Mouse (Mus musculus): ENCODE data around the gene Fam219a. TPM values are rescaled to one million over a fixed set of nuclear protein-coding genes. Genes with fewer than 3 reads are reported as not detected.

Fam219a gene
- total RNA-seq (2015; ENCODE audit: low replicate concordance) (1.5 TPM in 2 replicates), total RNA-seq (2017; ENCODE audit: low replicate concordance) (0.26 and 1.3 TPM in 2 replicates)

DNA sequence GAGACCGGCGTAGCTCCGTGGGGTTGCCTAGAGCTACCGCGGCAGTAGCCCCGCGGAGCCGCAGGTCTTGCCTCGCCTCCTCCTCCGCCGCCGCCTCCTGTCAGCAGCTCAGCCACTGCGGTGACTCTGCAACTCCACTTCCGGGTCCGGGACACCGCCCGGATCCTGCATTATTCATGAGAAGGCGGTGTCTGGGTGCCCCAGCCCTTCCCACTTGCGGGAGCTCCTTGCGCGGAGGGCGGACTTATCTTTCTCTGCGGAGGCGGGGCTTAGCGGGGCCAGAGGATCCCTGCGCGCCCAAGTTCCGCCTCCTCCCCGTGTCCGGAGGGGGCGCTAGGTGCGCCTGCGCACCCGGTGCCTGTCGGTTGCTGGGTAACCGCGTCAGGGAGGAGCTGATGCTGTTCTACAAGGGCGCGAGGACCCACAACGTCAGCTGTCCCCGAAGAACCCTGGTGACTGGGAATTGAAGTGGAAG, at the start of gene Fam219a, which contains the start of gene Dnaic1:
Gene Fam219a (minus strand): TSS at position 128 of the 475 bp plus-strand sequence.
Gene Dnaic1 (plus strand): TSS at position 365 of the 475 bp plus-strand sequence.
- peak; percentile 97 for ATAC-seq (replicated peaks; ENCODE audit: low FRiP score, poor library complexity, severe bottlenecking)

- no peak for ATAC-seq (replicated peaks; ENCODE audit: low FRiP score, poor library complexity, severe bottlenecking)
These were observed 46.6 kb upstream of the Fam219a start for GRCm38 (mm10) chr4:41615661-41616599.

DNA sequence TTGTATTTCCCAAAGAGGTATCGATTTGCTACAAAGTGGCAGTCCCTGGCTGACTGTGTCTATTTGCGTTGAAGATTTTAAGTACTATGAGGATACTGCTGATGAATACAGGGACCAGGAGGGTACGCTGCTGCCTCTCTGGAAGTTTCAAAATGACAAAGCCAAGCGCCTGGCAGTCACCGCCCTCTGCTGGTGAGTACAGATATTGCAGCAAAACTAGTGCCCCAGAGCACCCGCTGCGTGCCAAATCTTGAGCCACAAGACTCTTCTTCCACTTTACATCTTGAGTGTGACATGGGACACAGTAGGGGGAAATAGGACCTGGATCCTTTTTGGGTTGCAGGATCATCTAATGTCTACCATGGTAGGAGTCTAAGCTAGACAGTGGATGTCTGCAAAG, 44.8 kb upstream of the Fam219a start:
- 0 out of 2 replicates have a peak, but pooled peaks have one; percentile 57 for ATAC-seq (replicated peaks; ENCODE audit: low FRiP score, poor library complexity, severe bottlenecking)

- ATAC-seq (replicated peaks; ENCODE audit: low FRiP score, poor library complexity, severe bottlenecking): no peak
These were observed 42.8 kb upstream of the Fam219a start for GRCm38 (mm10) chr4:41612166-41612565.

- no peak for ATAC-seq (replicated peaks; ENCODE audit: low FRiP score, poor library complexity, severe bottlenecking)
These were observed 41.2 kb upstream of the Fam219a start for GRCm38 (mm10) chr4:41610594-41610980.

DNA sequence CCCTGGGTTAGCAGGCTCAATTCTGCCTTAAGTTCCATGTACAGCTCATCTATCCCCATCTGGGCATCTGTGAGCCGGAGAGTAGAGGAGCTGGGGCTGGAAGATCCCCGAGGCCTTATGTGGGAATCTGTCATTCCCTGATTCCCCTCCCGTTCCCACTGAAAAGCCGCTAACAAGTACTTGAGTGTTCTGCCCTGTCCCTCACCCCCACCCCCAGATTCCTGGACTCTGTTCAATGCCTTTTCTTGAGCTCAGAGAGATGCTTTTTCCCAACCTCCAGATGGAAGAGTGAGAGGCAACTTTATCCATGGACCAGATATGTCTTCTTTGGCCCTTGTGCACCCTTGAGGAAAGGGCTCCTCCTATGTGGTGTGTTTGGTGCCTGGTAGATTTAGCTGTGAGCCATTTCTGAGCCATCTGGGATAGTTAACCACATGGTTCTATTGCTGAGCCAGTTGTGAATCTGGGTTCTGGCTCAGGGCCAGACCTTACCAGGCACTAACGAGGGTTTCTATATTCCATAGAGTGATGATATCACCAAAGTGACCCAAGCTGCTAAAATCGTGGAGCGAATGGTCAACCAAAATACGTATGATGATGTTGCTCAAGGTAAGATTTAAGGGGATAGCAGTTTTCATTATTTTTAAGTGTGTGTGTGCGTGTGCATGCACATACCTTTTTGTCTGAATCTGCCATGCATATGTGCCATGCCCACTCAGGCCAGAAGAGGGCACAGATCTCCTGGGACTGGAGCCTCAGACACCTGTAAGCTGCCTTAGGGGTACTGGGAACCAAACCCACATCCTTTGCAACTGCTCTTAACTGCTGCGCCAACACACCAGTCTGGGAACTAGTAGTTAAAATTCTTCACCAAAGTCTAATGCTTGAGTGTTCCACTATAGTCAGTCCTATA, 40.6 kb upstream of the Fam219a start:
- ATAC-seq (replicated peaks; ENCODE audit: low FRiP score, poor library complexity, severe bottlenecking): no peak

GRCm38 (mm10) chr4:41606784-41607183, 37.4 kb upstream of the Fam219a start:
- no peak for ATAC-seq (replicated peaks; ENCODE audit: low FRiP score, poor library complexity, severe bottlenecking)

DNA sequence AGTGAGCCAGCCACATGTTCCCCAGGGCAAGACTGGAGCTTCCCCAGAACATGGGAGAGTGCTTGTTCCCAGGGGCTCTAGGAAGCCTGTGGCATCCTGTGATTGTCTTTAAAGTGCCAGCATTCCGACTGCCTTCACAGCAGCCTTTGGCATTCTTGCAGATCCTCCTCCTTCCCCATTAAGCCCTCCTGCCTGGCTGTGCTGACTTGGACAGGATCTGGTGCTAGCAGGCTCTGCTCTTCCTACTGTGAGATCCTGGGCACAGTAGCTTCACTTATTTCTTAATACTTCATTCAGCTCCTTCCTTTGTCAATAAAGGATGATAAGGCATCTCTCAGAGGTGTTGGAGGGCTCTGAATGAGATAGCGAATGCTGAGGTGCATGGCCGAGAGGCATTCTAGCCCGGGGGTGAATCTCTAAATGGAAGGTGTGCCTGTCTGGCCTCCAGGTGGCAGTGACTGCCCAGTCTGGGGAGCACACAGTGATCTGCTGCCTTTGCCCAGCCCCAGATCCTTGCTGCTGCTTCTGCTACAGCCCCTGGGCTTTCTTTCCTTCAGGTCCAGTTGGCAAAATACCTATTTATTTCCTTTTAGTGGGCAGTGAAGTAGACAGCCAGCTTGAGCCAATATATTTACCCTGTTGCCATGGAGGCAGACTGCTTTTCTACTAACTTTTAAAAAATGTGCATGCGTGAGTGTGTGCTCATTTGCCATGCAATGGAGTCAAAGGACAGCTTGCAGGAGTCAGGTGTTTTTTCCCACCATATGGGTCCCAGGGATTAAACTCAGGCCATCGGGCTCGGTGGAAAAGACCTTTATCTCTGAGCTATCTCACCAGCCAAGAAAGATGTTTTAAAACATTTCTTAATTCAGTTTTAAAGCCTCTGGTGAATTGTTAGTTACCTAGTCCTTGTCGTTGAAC, 35.4 kb upstream of the Fam219a start:
- ATAC-seq (replicated peaks; ENCODE audit: low FRiP score, poor library complexity, severe bottlenecking): no peak

DNA sequence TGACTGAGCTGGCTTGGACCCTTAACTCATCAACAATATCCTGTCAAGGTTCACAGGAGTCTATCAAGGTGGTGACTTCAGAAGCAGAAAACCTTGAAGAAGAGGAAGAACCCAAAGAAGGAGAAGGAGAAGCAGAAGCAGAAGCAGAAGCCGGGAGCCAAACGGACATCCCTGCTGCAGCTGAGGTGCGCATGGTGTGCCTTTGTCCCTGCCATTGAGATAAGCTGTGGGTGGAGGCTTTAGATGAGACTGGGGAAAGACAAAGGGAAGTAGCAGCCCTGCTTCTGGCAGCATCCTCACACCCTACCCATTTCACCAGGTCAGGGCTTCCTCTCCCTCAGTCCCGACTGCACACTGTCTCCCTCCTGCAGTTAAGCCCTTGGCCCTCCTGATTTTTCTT, 33.5 kb upstream of the Fam219a start:
- ATAC-seq (replicated peaks; ENCODE audit: low FRiP score, poor library complexity, severe bottlenecking): no peak

- ATAC-seq (replicated peaks; ENCODE audit: low FRiP score, poor library complexity, severe bottlenecking): no peak
These were observed 14.0 kb upstream of the Fam219a start for GRCm38 (mm10) chr4:41583353-41583752.

GRCm38 (mm10) chr4:41575914-41576313, 6.6 kb upstream of the Fam219a start:
- ATAC-seq (replicated peaks; ENCODE audit: low FRiP score, poor library complexity, severe bottlenecking): no peak

GRCm38 (mm10) chr4:41573492-41573891, 4.2 kb upstream of the Fam219a start:
- ATAC-seq (replicated peaks; ENCODE audit: low FRiP score, poor library complexity, severe bottlenecking): no peak

GRCm38 (mm10) chr4:41571490-41571889, 2.2 kb upstream of the Fam219a start:
- ATAC-seq (replicated peaks; ENCODE audit: low FRiP score, poor library complexity, severe bottlenecking): no peak

- no peak for ATAC-seq (replicated peaks; ENCODE audit: low FRiP score, poor library complexity, severe bottlenecking)
These were observed 492 bp downstream of the Fam219a start for GRCm38 (mm10) chr4:41568682-41569410.

GRCm38 (mm10) chr4:41568239-41568638, 1.1 kb downstream of the Fam219a start:
- ATAC-seq (replicated peaks; ENCODE audit: low FRiP score, poor library complexity, severe bottlenecking): no peak

DNA sequence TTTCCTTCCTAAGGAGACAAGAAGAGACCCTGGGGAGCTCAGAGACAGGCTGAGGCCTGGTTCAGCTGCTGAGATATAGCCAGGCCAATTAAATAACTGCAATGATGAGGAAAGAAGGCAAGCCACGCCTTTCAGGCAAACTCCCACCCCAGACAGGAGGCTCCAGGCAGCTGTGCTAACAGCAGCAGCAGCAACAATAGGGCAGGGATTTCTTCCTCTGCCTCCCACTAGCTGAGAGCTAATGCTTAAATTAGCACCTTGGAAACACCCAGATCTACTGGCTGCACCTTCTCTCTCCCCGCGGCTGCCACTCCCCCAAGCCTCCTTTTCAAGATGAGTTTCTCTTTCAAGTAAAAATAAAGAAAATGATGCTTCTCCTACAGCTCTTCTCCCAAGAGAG, 3.2 kb downstream of the Fam219a start:
- ATAC-seq (replicated peaks; ENCODE audit: low FRiP score, poor library complexity, severe bottlenecking): no peak

DNA sequence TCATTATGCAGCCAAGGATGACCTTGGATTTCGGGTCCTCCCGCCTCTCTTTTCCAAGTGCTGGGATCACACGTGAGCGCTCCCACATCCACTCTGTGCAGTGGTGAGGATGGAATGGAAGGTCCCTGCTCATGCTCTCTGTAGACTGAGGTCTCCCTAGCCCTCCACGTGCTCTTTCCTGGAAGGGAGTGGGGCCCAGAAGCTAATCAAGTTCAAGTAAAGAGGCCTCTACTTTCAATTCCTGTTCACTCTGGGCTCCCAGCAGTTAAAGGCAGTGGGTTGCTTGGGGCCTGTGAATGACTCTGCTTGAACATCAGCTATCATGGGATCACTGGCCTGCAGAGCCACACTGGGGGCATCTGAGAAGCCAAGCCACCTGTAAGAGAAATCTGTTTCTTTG, 6.0 kb downstream of the Fam219a start:
- no peak for ATAC-seq (replicated peaks; ENCODE audit: low FRiP score, poor library complexity, severe bottlenecking)

DNA sequence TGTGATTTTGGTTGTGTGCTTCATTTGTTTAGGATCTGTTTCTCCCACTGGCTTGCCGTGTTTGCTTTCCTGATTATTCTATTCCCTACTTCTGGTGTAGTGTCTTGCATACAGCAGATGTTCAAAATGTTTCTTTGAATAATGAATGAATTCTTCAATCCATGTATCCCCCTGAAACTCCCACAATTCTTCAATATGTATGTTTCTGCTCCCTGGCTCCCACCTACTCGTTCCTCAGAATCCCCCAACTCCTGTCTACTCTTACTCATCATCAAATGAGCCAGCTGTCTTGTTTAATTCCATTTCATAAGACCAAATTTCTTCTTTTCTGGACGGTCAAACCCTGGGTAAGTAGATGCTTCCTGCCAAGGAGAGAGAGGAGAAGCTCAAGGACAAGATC, 12.2 kb downstream of the Fam219a start:
- ATAC-seq (replicated peaks; ENCODE audit: low FRiP score, poor library complexity, severe bottlenecking): no peak

All from erythroblast, adult 5-6 weeks (primary cell).